Mouse (Mus musculus): ENCODE data around the gene Capg. TPM values are rescaled to one million over a fixed set of nuclear protein-coding genes. Genes with fewer than 3 reads are reported as not detected.

Capg gene
- polyA plus RNA-seq, 1 experiment from 2014 or later, result 9.2 TPM

- 86% methylated on average over 11 of the region's 11 CpGs for WGBS
- Histone ChIP-seq H3K4me1 (replicated peaks) (no peaks in the 10 kb centered on the region), H3K9ac (no peak overlapping the region), H3K4me2 (no peak overlapping the region), H3K4me3 (no peak overlapping the region), H3K27ac (no peak overlapping the region), H3K9me3 (no peaks in the 10 kb centered on the region), H3K36me3 (peaks cover 25% of the 10 kb centered on the region), H3K27me3 (no peaks in the 10 kb centered on the region)
- no peak for ATAC-seq (ENCODE audit: low FRiP score)
Measured at GRCm38 (mm10) chr6:72584154-72584553, 40.0 kb downstream of the Capg start.

DNA sequence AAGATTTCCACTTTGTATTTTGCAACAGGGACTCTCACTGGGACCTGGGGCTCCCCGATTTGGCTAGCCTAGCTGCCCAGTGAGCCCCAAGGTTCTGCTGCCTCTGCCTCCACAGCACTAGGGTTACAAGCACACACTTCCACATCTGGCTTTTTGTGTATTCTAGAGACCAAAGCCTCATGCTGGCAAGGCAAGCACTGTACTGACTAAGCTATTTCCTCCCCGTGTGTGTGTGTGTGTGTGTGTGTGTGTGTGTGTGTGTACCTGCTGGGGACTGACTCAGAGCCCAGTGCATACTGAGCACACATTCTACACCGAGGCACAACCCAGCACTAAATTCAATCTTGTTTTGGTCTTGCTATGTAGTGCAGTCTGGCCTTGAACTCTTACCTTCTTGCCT, 42.5 kb downstream of the Capg start:
- ATAC-seq (ENCODE audit: low FRiP score), result no peak
- Histone ChIP-seq H3K27ac (no peak overlapping the region), H3K4me3 (no peak overlapping the region), H3K4me2 (no peak overlapping the region), H3K9me3 (no peaks in the 10 kb centered on the region), H3K4me1 (replicated peaks) (no peaks in the 10 kb centered on the region), H3K9ac (no peak overlapping the region), H3K27me3 (no peaks in the 10 kb centered on the region), H3K36me3 (peaks cover 17% of the 10 kb centered on the region)
- WGBS, result 79% methylated on average over 3 of the region's 3 CpGs

- no peak overlapping the region for H3K27ac ChIP-seq
- H3K4me2 ChIP-seq, result no peak overlapping the region
- no peak overlapping the region for H3K9ac ChIP-seq
- H3K4me1 ChIP-seq (replicated peaks), result no peaks in the 10 kb centered on the region
- H3K9me3 ChIP-seq, result no peaks in the 10 kb centered on the region
- peaks cover 17% of the 10 kb centered on the region for H3K36me3 ChIP-seq
- ATAC-seq (ENCODE audit: low FRiP score), result no peak
- H3K4me3 ChIP-seq, result no peak overlapping the region
- no peaks in the 10 kb centered on the region for H3K27me3 ChIP-seq
Measured at GRCm38 (mm10) chr6:72588307-72588706, 44.1 kb downstream of the Capg start.

DNA sequence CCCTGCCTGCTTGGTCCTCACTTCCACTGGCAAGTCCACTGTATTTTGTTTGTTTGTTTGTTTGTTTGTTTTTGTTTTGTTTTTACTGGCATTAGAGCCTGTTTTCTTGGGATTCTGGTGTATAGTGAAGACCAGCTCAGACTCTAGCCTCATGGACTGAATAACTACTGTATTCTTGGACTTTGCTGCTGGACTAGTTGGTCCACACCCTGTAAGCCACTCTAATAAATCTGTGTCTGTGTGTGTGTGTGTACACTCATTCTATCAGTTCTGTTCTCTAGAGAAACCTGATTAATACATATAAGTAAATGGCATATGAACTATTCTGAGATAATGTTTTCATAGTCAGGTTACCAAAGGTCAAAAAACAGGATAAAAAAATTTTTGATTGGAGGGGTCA, 45.9 kb downstream of the Capg start:
- Histone ChIP-seq H3K9ac (no peak overlapping the region), H3K4me1 (replicated peaks) (no peaks in the 10 kb centered on the region), H3K4me3 (no peak overlapping the region), H3K27ac (no peak overlapping the region), H3K9me3 (no peaks in the 10 kb centered on the region), H3K27me3 (no peaks in the 10 kb centered on the region), H3K36me3 (peaks cover 14% of the 10 kb centered on the region), H3K4me2 (no peak overlapping the region)
- ATAC-seq (ENCODE audit: low FRiP score), result no peak

DNA sequence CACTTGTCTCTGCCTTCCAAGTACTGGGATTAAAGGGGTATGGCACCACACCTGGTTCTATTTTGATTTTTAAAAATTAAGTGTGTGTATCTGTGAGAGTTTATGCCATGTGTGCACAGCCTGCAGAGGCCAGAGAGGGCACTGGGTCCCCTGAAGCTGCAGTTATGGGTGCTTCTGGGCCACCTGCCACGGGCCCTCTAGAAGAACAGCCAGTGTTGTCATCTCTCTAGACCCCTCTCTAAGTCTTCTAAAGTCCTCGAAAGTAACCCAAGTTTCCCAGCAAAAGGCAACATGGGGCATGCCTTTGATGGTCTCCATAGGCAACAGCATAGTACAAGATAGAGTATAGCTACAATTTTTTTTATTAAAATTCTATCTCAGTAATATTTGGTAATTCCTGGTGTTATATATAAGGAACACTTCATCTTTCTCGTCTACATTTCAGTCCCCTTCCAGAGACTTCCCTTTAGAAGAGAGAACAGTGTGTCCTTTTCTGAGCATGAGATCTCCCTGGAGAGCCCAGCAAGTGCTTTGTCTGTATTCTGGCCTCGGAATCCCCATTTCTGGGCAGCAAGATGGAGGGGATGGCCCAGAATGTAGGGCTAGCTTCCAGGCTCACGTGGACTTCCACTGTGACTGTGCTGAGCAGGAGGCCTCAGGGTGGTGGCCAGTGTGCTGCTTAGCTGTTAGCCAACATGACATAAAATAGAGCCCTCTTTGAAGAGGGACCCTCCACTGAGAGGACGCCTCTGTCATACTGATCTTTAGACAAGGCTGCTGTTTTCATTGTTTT, 49.0 kb downstream of the Capg start:
- H3K4me2 ChIP-seq, result no peak overlapping the region
- no peak overlapping the region for H3K9ac ChIP-seq
- WGBS, result 85% methylated on average over 6 of the region's 6 CpGs
- H3K9me3 ChIP-seq, result no peaks in the 10 kb centered on the region
- ATAC-seq (ENCODE audit: low FRiP score), result no peak
- peaks cover 11% of the 10 kb centered on the region for H3K4me1 ChIP-seq (replicated peaks)
- no peak overlapping the region for H3K27ac ChIP-seq
- H3K4me3 ChIP-seq, result no peak overlapping the region
- no peaks in the 10 kb centered on the region for H3K27me3 ChIP-seq
- peaks cover 4% of the 10 kb centered on the region; the same call in 1 of the 2 replicates for H3K36me3 ChIP-seq

DNA sequence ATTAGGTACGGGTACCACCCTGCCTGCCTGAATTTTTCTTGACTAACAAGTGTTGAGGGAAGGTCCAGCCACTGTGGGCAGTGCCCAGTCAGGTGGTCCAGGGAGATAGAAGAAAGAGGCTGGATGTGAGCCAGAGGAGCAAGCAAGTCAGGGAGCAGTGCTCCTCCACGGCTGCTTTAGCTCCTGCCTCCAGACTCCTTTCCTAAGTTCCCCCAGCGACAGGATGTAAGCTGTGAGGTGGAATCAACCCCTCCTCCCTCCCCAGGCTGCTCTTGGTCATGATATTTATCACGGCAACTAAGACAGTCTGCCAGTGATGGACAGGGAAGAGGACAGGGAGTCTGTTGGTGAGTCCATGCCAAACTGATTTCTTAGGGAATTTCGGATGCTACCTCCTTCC, 49.7 kb downstream of the Capg start:
- ATAC-seq (ENCODE audit: low FRiP score), result no peak
- Histone ChIP-seq H3K4me2 (no peak overlapping the region), H3K9me3 (no peaks in the 10 kb centered on the region), H3K27me3 (no peaks in the 10 kb centered on the region), H3K36me3 (peaks cover 4% of the 10 kb centered on the region; the same call in 1 of the 2 replicates), H3K27ac (no peak overlapping the region), H3K4me3 (no peak overlapping the region), H3K4me1 (replicated peaks) (peaks cover 15% of the 10 kb centered on the region), H3K9ac (no peak overlapping the region)
- 73% methylated on average over 5 of the region's 5 CpGs for WGBS

DNA sequence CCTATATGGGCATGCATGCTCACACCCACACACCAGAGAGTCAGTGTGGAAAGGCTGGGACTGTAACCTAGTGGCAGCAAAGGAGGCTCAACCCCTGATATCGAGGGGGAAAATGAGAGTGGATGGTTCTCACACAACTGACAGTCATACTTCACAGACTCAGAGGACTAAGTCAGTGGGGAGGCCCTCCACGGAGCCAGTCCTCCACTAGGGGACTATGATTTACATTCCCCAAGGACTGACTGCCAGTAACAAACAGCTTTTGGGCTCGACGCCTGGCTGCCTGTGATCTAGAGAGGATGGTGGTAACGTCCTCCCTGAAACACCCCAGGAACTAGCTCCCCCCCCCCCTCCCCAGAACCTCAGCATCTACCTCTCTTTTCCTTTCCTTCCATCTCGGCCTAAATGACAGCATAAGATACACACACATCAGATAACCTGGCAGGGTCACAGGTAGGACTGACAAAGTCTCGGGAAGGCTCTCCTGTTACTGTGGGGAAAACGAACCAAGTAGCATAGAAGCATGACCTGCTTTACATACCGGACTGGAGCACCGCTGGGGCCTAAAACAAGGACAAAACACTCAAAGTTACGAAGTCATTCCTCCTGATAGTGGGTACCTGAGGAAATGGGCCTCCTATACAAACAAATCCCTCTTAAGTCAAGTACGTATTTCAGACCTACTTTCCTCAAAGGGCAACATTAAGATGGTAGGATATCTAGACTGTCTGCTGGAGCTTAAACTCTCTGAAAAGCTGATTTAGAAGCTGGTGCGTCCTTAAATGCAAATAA, 53.1 kb downstream of the Capg start:
- Histone ChIP-seq H3K9me3 (no peaks in the 10 kb centered on the region), H3K9ac (peak overlapping the region; percentile 82), H3K4me1 (replicated peaks) (peaks cover 19% of the 10 kb centered on the region), H3K4me2 (peak overlapping the region; percentile 80), H3K27me3 (no peaks in the 10 kb centered on the region), H3K36me3 (peaks cover 4% of the 10 kb centered on the region; the same call in 1 of the 2 replicates), H3K27ac (0 out of 2 replicates have a peak overlapping the region, but pooled peaks have one; percentile 62), H3K4me3 (peak overlapping the region; percentile 65)
- WGBS, result 54% methylated on average over 13 of the region's 13 CpGs
- ATAC-seq (ENCODE audit: low FRiP score), result no peak

DNA sequence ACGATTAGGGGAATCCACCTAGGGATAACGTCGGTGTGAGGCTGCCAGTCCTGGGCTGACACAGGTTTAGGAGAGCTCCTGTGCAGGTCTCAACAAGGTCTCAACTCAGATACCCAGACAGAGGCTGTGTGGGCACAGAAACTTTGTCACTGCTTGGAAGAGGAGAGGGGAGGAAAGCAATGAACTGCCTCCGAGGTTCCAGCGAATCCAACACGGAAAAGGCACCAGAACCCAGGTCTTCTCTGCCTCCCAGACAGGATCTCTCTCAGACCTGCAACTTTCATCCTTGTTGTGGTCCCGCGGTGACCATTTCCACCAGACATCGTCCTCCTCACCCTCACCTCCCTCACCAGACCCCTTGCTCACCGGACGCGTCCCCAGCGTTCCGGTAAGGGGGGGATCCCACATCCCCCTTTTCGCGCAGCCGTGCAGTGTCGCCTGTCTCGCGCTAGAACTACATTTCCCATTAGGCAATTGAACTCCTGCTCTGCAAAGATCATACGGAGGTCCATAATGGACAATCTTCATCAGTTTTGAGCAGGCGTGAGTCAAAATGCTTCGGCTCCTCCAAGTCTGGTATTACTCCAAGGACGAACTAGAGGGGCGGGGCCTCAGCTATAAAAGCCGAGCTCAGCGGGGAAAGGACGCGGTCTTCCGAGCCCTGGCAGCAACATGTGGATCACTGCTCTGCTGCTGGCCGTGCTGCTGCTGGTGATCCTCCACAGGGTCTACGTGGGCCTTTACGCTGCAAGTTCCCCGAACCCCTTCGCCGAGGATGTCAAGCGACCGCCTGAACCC, 54.0 kb downstream of the Capg start, which contains the start of the genes Elmod3 and Retsat:
TSS of gene Elmod3 (minus strand) at position 458 of the 798 bp plus-strand sequence.
TSS of gene Retsat (plus strand) at position 520 of the 798 bp plus-strand sequence.
- no peaks in the 10 kb centered on the region for H3K9me3 ChIP-seq
- peak within 1 kb of the TSS; percentile 80 for H3K4me2 ChIP-seq
- H3K36me3 ChIP-seq, result peaks cover 4% of the 10 kb centered on the region; the same call in 1 of the 2 replicates
- H3K4me1 ChIP-seq (replicated peaks), result peaks cover 19% of the 10 kb centered on the region
- H3K9ac ChIP-seq, result peak within 1 kb of the TSS; percentile 82
- peak; percentile 95 for ATAC-seq (ENCODE audit: low FRiP score)
- H3K27ac ChIP-seq, result peak within 1 kb of the TSS; percentile 62
- WGBS, result 3% methylated on average over 38 of the region's 38 CpGs
- H3K27me3 ChIP-seq, result no peaks in the 10 kb centered on the region
- H3K4me3 ChIP-seq, result peak within 1 kb of the TSS; percentile 65

GRCm38 (mm10) chr6:72598791-72599557, 54.8 kb downstream of the Capg start:
- no peaks in the 10 kb centered on the region for H3K9me3 ChIP-seq
- H3K27ac ChIP-seq, result peak overlapping the region; percentile 45
- peak overlapping the region; percentile 82; the same call in 1 of the 2 replicates for H3K9ac ChIP-seq
- peak overlapping the region; percentile 80 for H3K4me2 ChIP-seq
- peak overlapping the region; percentile 65 for H3K4me3 ChIP-seq
- H3K4me1 ChIP-seq (replicated peaks), result peaks cover 19% of the 10 kb centered on the region
- peaks cover 5% of the 10 kb centered on the region for H3K36me3 ChIP-seq
- 53% methylated on average over 12 of the region's 12 CpGs for WGBS
- no peaks in the 10 kb centered on the region for H3K27me3 ChIP-seq
- no peak; the same call in 1 of the 2 replicates for ATAC-seq (ENCODE audit: low FRiP score)

DNA sequence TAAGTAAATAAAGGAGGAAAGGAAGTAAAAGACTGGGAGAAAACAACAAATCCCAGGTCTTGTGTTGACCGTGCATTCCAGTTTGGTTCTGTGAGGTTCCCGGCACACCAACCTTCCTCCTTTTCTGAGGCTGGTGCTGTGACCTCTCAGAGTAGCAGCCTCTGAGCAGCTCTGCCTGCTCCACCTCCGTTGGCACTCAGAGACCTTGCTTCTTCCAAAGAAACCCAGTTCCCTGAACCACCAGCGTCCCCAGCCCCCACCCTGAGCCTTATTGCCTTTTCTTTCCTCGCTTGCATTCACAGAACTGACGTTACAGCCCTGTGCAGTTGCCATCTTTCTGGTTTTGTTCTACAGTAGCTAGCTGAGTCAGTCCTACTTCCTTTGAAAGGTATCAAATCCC, 56.0 kb downstream of the Capg start:
- peaks cover 17% of the 10 kb centered on the region for H3K36me3 ChIP-seq
- no peak overlapping the region for H3K9ac ChIP-seq
- H3K27me3 ChIP-seq, result no peaks in the 10 kb centered on the region
- 84% methylated on average over 6 of the region's 6 CpGs for WGBS
- H3K27ac ChIP-seq, result no peak overlapping the region
- no peak overlapping the region for H3K4me2 ChIP-seq
- ATAC-seq (ENCODE audit: low FRiP score), result no peak
- H3K9me3 ChIP-seq, result no peaks in the 10 kb centered on the region
- H3K4me1 ChIP-seq (replicated peaks), result peaks cover 19% of the 10 kb centered on the region
- H3K4me3 ChIP-seq, result no peak overlapping the region

DNA sequence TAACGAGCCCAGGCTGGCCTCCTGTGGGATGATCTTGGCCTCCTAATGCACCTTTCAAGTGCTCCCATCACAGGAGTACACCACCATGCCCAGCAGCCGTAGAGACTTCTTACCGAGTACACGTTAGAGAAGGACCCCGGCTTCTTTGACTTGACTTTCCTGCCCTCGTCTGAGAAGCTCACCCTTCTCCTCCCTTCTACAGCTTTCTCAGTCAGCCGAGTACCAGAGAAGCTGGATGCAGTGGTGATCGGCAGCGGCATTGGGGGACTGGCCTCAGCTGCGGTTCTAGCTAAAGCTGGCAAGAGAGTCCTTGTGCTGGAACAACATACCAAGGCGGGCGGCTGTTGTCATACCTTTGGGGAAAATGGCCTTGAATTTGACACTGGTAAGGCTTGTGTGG, 56.6 kb downstream of the Capg start:
- no peak overlapping the region for H3K4me3 ChIP-seq
- no peak overlapping the region for H3K4me2 ChIP-seq
- no peak for ATAC-seq (ENCODE audit: low FRiP score)
- H3K9me3 ChIP-seq, result no peaks in the 10 kb centered on the region
- 87% methylated on average over 12 of the region's 12 CpGs for WGBS
- H3K27ac ChIP-seq, result no peak overlapping the region
- H3K4me1 ChIP-seq (replicated peaks), result peaks cover 19% of the 10 kb centered on the region
- H3K9ac ChIP-seq, result no peak overlapping the region
- H3K27me3 ChIP-seq, result no peaks in the 10 kb centered on the region
- peaks cover 23% of the 10 kb centered on the region for H3K36me3 ChIP-seq
